Mouse (Mus musculus) spleen, postnatal 10 days (tissue): ENCODE results near the gene Psmb4.
"Not testable (repeated sequence)": the region's sequence is repeated elsewhere in the genome, so short reads cannot be mapped to it uniquely, and the experiment has no call there.

Experiments used
- DNase-seq, 2 experiments: peaks; one replicate each; pipeline ENCODE4 v3.0.0; 2021 to 2022; ENCODE audit warnings: low spot score in 2 of 2

The Psmb4 gene

GRCm38 (mm10) chr3:94906482-94906881 lies 19.7 kb upstream of the Psmb4 start:
- peak in 1 of 2 experiments; percentile 45 for DNase-seq

GRCm38 (mm10) chr3:94904759-94905158 lies 18.0 kb upstream of the Psmb4 start:
- not testable (repeated sequence) for DNase-seq

DNA sequence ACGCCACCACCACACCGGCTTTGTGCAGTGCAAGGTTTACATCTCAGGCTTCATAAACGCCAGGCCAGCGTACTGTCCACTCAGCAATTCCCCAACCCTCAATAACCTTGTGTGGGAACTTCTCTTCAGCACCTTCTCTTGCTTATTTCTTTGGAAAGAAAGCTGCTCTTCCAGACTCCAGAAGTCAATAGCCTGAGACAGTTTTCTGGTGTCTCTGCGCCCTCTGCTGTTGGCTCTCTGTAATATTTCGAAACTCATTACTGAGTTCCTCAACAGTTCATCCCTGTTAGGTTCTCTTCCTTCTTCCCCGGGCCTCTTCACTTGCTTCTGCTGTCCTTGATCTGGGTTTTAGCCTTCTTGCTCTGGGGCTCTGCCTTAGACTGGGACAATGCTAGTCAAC lies 16.0 kb upstream of the Psmb4 start:
- peak; percentile 37 to 77 for DNase-seq

DNA sequence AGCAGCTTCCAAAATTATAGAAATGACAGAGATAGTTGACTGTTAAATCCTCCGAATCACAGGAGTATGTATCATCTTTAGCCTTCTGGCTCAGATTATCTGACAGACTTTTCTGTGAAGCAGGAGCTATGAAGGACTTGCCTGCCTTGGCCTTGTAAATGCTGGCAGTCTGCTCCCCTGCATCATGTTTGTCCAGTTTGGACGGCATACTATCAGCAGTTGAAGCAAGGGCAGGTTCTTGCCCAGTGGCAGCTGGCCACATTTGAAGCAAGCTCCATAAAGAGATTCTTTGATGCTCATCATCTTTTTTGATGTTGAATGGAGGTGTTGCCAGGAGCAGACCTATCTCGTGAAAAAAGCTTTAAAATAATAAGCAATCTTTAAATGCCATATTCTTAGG lies 7.3 kb upstream of the Psmb4 start:
- no peak for DNase-seq

GRCm38 (mm10) chr3:94888595-94888994 lies 1.8 kb upstream of the Psmb4 start:
- peak in 1 of 2 experiments; percentile 45 for DNase-seq

- no peak for DNase-seq
Measured at GRCm38 (mm10) chr3:94882579-94882978, 4.2 kb downstream of the Psmb4 start.

GRCm38 (mm10) chr3:94881840-94882239 lies 4.9 kb downstream of the Psmb4 start:
- no peak for DNase-seq

DNA sequence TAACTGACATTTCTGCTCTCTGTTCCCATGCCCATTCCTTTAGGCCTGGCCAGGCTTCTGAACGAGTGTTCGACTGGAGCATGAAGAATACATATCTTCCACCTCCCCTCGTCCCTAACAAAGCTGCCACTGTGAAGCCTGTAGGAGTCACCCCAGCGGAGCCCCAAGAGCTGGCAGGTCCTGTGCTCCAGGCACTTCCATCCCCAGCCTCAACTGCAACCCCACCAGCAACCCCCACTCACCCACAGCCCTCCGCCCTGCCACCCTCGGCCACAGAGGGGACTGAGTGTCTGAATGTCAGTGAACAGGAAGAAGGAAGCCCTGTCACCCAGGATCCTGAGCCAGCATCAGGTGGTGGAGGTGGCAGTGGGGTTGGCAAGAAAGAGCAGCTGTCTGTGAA lies 8.1 kb downstream of the Psmb4 start:
- no peak for DNase-seq

DNA sequence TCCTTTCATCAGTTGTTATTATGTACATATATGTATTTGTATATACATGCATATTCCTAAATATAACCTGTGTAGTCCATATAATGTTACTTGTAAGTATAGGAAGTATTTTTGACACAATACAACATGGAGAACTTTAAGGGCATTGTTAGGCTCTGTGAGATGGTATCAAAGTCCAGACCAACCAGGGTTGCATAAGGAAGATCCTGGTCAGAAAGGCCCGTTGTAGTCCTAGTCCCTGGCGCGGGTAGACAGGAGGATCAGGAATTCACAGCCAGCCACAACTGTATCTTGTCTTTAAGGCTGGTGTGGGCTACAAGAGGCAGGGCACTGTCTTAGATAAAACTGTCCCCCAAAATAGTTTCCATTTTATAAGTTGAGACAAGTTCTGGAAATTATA lies 17.8 kb downstream of the Psmb4 start:
- DNase-seq: no peak

DNA sequence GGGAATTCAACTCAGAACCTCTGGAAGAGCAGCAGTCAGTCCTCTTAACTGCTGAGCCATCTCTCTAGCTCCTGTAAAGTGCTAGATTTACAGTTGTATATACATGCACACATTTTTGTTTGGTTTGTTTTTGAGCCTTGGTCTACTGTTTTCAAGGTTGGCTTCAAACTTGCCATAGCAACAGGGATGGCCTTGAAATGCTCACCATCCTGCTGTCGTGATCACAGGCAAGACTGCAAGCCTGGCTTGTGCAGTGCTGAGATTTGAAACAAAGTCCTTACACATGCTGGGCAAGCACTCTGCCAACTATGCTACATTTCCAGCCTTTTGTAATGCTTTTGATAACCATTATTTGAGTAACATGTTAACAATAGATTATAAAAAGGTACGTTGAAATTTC lies 27.3 kb downstream of the Psmb4 start:
- no peak for DNase-seq

DNA sequence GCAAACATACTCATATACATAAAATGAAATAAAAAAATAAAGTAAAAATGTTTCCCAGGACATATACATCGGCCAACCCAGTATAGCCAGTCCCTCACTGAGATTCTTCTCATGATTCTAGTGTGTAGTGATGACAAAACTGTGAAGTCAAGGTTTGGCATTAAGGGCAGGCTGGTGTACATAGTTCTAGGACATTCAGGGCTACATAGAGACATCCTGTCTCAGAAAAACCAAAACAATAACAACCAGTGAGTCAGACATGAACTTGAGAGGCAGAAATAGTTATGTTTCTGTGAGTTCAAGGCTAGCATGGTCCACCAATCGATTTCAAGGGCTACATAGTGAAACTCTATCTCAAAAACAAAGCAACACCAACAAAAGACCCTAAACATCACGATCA lies 34.5 kb downstream of the Psmb4 start:
- no peak for DNase-seq

- DNase-seq: peak in 1 of 2 experiments; percentile 18
Measured at GRCm38 (mm10) chr3:94851731-94852130, 35.0 kb downstream of the Psmb4 start.

DNA sequence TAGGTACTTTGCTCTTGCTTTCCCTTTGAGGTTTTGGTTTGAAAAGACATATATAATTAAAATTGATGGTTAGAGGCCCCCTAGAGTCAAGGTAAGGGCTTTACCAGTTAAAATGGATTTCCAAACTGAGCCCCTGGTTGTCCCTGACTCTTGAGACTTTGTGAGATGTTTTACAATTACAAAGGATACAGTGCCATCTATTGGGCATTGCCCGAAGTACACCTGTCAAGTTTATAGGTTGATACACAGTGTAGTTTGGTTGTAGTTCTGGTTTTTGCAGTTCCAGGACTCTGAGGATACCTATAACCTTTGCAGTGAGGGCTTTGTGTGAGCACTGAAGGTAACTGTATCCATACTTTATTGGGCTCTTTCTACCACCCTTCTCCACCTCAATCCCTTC lies 37.4 kb downstream of the Psmb4 start:
- peak; percentile 72 to 84 for DNase-seq

DNA sequence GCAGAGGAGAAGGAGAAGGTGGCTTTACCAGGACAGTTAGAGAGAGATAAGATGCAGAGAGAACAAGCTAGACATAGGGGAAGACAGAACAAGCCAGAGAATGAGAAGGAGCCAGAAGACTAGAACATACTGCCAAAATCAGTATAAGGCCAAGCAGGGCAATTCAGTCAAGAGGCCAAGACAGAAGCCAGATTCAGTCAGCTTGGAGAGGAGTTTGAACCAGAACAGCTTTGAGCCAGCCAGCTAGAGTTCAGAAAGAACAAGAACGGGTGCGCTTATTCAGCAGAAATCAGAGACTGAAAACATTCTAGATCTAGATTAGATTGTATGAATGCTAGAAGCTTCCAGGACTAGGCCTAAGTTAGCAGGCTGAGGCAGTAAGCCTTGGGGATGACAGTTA lies 39.4 kb downstream of the Psmb4 start:
- no peak for DNase-seq

DNA sequence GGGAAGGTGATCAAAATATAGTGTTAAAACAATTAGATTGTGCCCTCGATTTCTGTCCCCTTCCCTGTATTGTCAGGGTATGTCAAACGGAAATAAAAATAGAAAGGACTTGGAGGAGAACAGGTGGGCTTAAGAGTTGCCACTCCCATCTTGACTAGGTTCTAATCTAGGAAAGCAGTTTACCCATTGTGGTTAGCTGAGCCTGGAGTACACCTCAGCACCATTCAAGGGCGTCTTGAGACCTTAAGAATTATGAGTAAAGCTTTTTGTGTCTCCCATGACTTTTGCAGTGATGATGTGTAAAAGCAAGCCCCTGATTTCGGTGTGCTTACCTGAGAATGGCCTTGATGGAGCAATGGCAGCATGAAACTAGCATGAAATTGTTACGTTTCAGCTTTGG lies 47.7 kb downstream of the Psmb4 start:
- DNase-seq: no peak

- DNase-seq: peak in 1 of 2 experiments; percentile 13
Measured at GRCm38 (mm10) chr3:94838631-94839030, 48.1 kb downstream of the Psmb4 start.

DNA sequence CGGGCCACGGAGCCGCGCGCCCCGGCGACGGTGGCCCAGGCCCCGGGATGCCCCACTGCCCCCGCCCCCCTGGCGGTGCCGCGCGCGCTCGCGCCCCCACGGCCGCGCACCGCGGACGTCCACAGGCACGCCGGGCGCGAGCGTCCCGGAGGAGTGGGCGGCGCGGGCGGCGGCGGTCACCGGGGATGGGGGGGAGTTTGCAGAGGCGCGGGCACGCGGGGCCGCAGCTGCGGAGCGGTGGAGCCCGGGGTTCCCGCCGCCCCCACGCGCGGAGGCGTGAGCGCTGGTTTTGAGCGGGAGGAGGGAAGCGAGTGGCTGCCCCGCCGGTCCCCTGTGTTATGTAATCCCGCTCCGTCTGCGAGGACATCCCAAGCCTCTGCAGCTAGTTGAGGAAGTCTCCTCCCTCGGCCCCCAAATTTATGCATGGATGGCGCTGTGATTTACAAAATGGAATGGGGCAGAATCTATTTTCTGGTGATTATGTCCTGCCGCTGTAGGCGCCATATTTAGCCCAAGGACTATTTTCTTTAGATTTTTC lies 48.7 kb downstream of the Psmb4 start:
- DNase-seq: peak; percentile 58 to 77

GRCm38 (mm10) chr3:94837183-94837890 lies 49.4 kb downstream of the Psmb4 start, which contains the start of gene Pogz:
Gene Pogz, plus strand, starts transcription at chr3:94837567.
- peak; percentile 79 to 95 for DNase-seq

- no peak for DNase-seq
Measured at GRCm38 (mm10) chr3:94835396-94835795, 51.4 kb downstream of the Psmb4 start.
